Mouse (Mus musculus): ENCODE data around the gene Hadha. TPM values are rescaled to one million over a fixed set of nuclear protein-coding genes. Genes with fewer than 3 reads are reported as not detected.

Hadha gene
- total RNA-seq, 2 experiments from 2014 or later, result 527 to 755 TPM

DNA sequence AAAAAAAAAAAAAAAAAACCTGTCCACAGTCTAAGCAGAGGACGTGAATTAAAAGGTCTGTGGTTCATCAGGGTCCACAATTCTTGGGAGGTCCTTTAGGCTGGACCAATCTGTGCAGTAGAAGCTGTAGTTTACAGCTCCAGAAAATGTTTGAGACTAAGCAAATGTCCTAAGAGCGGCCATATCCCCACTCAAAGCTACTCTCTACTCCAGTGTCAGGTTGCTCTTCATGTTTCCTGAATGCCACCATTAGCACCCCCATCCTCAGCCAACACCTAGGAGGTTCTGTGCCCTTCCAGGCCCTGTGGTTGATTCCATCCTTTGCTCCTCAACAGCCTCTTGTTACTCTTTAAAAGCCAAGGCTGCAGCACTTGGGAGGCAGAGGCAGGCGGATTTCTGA, 82.6 kb downstream of the Hadha start:
- DNase-seq (ENCODE audit: low spot score in 2 of 2), result no peak

DNA sequence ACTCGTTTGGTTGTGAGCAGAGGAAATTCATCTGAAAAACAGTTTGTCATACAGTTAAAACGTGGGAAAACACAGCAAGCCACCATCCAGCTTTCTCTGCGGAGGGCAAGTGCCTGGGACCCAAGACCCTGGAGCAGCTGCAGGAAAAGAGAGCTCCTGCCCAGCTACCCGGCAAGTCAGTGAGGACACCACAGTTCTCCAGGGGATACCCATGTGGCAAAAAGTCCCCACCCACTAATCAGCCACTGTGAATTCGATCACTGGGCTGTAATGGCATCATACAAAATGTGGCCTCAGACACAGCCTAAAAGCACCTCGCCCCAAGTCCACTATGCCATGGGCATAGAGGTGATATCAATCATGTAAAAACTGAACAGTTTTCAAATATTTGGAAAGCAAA, 83.3 kb downstream of the Hadha start:
- no peak for DNase-seq (ENCODE audit: low spot score in 2 of 2)

Small RNA genes within 50 kb of the gene (microRNA-seq; reads per million reads assigned to microRNA genes)
- gene Mir1960 (ENCODE audit: borderline number of aligned reads in 2 of 2), result 0.61 to 1.4 reads per million in 2 experiments

Other genes with a start within 250 kb of the Hadha start
- gene Il6, start 142.0 kb downstream of the Hadha start, total RNA-seq (2021), result not detected
- gene Tyms, start 81.5 kb downstream of the Hadha start, total RNA-seq (2021), result 10 to 100 TPM; 13.7 to 13.9 TPM
- not detected for gene Garem2, start 50.0 kb downstream of the Hadha start, total RNA-seq (2021)
- gene 3110082J24Rik, start 49.1 kb downstream of the Hadha start, total RNA-seq (2021), result not detected
- gene Hadhb, start 86 bp upstream of the Hadha start, total RNA-seq (2021), result 1,000 to 10,000 TPM in 1 of 2 experiments, 100 to 1,000 TPM in 1; 969 to 1,652 TPM
- not detected for gene Adgrf3, start 50.6 kb upstream of the Hadha start, total RNA-seq (2021)
- gene Selenoi, start 77.4 kb upstream of the Hadha start, total RNA-seq (2021), result 10 to 100 TPM; 19.2 to 21.0 TPM
- gene Drc1, start 126.2 kb upstream of the Hadha start, total RNA-seq (2021), result under 1 TPM; 0.61 to 0.66 TPM

Measured in adrenal gland, adult 18-20 months (tissue).